Mouse (Mus musculus): ENCODE results near the gene Cdc42bpg. TPM values are rescaled to one million over a fixed set of nuclear protein-coding genes. Genes with fewer than 3 reads are reported as not detected.

Gene Cdc42bpg
- total and polyA plus RNA-seq, 3 experiments = 0.79 to 4.2 (median 2.3) TPM

DNA sequence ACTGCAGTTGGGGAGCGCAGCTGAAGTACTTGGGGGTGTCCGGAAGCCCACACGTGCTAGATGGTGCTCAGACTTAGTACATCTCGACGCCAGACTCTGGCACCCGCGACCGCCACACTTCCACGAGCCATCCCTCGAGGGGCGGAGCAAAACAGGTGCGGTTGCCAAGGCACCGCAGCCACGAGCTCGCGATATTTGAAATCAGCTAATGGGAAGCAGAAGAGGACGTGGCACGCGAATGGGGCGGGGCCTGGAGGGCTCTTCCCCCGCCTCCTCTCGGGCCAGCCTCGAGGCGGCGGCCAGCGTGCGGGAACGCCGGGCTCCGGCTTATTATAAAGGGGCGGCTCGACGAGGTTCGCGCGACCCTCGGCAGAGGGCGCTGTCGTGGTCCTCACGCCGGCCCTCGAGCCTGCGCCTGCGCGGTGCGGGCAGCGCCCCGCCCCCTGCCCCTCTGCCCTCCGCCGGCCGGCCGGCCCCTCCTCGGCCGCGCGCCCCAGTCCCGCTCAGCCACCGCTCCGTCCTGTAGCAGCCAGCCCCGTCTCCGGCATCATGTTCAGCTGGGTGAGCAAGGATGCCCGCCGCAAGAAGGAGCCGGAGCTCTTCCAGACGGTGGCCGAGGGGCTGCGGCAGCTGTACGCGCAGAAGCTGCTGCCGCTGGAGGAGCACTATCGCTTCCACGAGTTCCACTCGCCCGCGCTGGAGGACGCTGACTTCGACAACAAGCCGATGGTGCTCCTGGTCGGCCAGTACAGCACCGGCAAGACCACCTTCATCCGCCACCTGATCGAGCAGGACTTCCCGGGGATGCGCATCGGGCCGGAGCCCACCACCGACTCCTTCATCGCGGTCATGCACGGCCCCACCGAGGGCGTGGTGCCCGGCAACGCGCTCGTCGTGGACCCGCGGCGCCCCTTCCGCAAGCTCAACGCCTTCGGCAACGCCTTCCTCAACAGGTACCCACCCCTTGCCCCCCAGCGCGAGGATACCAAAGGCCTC is 29.5 kb upstream of the Cdc42bpg start, which contains the start of gene Ehd1:
TSS of gene Ehd1 (plus strand) at position 300 of the 996 bp plus-strand sequence.
- H3K4me1 ChIP-seq (ENCODE audit: control insufficient read depth in 1 of 2, insufficient read depth in 2 of 2) = peaks cover 14 to 47% of the 10 kb centered on the region in 2 experiments
- peak; percentile 98 for DNase-seq (ENCODE audit: extremely low read depth)
- no peak; the same call in 1 of the 2 replicates for TF ChIP-seq ETS1 (conservative IDR thresholded peaks at IDR 0.05; ENCODE audit: low read depth, low read length)
- TF ChIP-seq POLR2A (IDR thresholded peaks at IDR 0.05; ENCODE audit: low read depth, low read length) = peak; percentile 82
- TF ChIP-seq ZC3H11A (IDR thresholded peaks at IDR 0.05; ENCODE audit: low read depth, low read length) = no peak
- TF ChIP-seq USF1 (IDR thresholded peaks at IDR 0.05; ENCODE audit: low read depth, low read length) = no peak
- TF ChIP-seq CHD2 (IDR thresholded peaks at IDR 0.05; ENCODE audit: low read length) = peak; percentile 98
- TF ChIP-seq JUND (conservative IDR thresholded peaks at IDR 0.05; ENCODE audit: low read depth, low read length) = no peak
- no peak for TF ChIP-seq GABPA (IDR thresholded peaks at IDR 0.05; ENCODE audit: insufficient replicate concordance, low read depth, low read length)
- peak; percentile 60 for TF ChIP-seq HCFC1 (IDR thresholded peaks at IDR 0.05; ENCODE audit: low read depth, low read length)
- peak; percentile 86 for TF ChIP-seq ZMIZ1 (IDR thresholded peaks at IDR 0.05; ENCODE audit: low read depth, low read length)
- no peak for TF ChIP-seq E2F4 (IDR thresholded peaks at IDR 0.05; ENCODE audit: insufficient replicate concordance, low read depth, low read length)
- peak; percentile 78 for TF ChIP-seq SIN3A (IDR thresholded peaks at IDR 0.05; ENCODE audit: low read length)
- TF ChIP-seq RCOR1 (conservative IDR thresholded peaks at IDR 0.05; ENCODE audit: low read depth, low read length) = no peak
- TF ChIP-seq MAX (IDR thresholded peaks at IDR 0.05; ENCODE audit: low read length) = peak; percentile 95
- peak; percentile 72 for TF ChIP-seq IRF4 (IDR thresholded peaks at IDR 0.05; ENCODE audit: low read depth, low read length)
- no peak for TF ChIP-seq JUN (IDR thresholded peaks at IDR 0.05; ENCODE audit: insufficient read depth, low read depth, low read length)
- TF ChIP-seq MXI1 (IDR thresholded peaks at IDR 0.05; ENCODE audit: low read depth, low read length) = peak; percentile 95
- peak; percentile 74; the same call in 1 of the 2 replicates for TF ChIP-seq ELF1 (IDR thresholded peaks at IDR 0.05; ENCODE audit: low read depth, low read length)
- no peak for TF ChIP-seq PAX5 (IDR thresholded peaks at IDR 0.05; ENCODE audit: low read length)
- peak; percentile 45 for TF ChIP-seq RAD21 (IDR thresholded peaks at IDR 0.05; ENCODE audit: low read depth, low read length)
- TF ChIP-seq NELFE (IDR thresholded peaks at IDR 0.05; ENCODE audit: low read depth, low read length) = peak; percentile 79
- TF ChIP-seq POLR2AphosphoS2 (IDR thresholded peaks at IDR 0.05; ENCODE audit: low read depth, low read length) = peak; percentile 11; the same call in 1 of the 2 replicates
- TF ChIP-seq MAZ (IDR thresholded peaks at IDR 0.05; ENCODE audit: low read depth, low read length) = peak; percentile 83
- TF ChIP-seq USF2 (conservative IDR thresholded peaks at IDR 0.05; ENCODE audit: low read depth, low read length) = no peak; the same call in 1 of the 2 replicates
- 0 out of 2 replicates have a peak, but pooled peaks have one; percentile 52 for TF ChIP-seq KAT2A (IDR thresholded peaks at IDR 0.05; ENCODE audit: insufficient replicate concordance, low read length)
- TF ChIP-seq CHD1 (IDR thresholded peaks at IDR 0.05; ENCODE audit: low read depth, low read length) = peak; percentile 77
- peak; percentile 67 for TF ChIP-seq SMC3 (IDR thresholded peaks at IDR 0.05; ENCODE audit: low read depth, low read length)
- peak in 1 of 2 experiments; percentile 78; a peak in 2 of 4 replicates for TF ChIP-seq CTCF (conservative IDR thresholded peaks at IDR 0.05 in 1 of 2, IDR thresholded peaks at IDR 0.05 in 1 of 2; ENCODE audit: low read depth in 2 of 2, low read length in 2 of 2)
- TF ChIP-seq BHLHE40 (IDR thresholded peaks at IDR 0.05; ENCODE audit: low read depth, low read length) = peak; percentile 86
- peak; percentile 78 for TF ChIP-seq MEF2A (IDR thresholded peaks at IDR 0.05; ENCODE audit: borderline replicate concordance, low read depth, low read length)
- no peak for TF ChIP-seq ZNF384 (IDR thresholded peaks at IDR 0.05; ENCODE audit: low read depth, low read length)
- TF ChIP-seq UBTF (IDR thresholded peaks at IDR 0.05; ENCODE audit: low read depth, low read length) = peak; percentile 80
- no peak for TF ChIP-seq MAFK (IDR thresholded peaks at IDR 0.05; ENCODE audit: insufficient replicate concordance, low read length)
- no peak for TF ChIP-seq EP300 (IDR thresholded peaks at IDR 0.05; ENCODE audit: low read length)
- peak; percentile 88 for TF ChIP-seq TCF12 (IDR thresholded peaks at IDR 0.05; ENCODE audit: low read depth, low read length)
- TF ChIP-seq NRF1 (IDR thresholded peaks at IDR 0.05; ENCODE audit: low read depth, low read length) = peak; percentile 99
- peak; percentile 12; the same call in 1 of the 2 replicates for TF ChIP-seq TBP (conservative IDR thresholded peaks at IDR 0.05; ENCODE audit: low read depth, low read length)
- no peak for TF ChIP-seq ZKSCAN1 (IDR thresholded peaks at IDR 0.05; ENCODE audit: borderline replicate concordance, low read depth, low read length)

More for the DNA sequence above, 29.5 kb upstream of the Cdc42bpg start, which contains the start of gene Ehd1:
- H3K27ac ChIP-seq (ENCODE audit: insufficient read depth, low read depth) = peak within 1 kb of the TSS; percentile 99
- H3K79me2 ChIP-seq (replicated peaks; ENCODE audit: control insufficient read depth, extremely low read depth, insufficient read depth, poor library complexity, severe bottlenecking) = peaks cover 47% of the 10 kb centered on the region
- peak within 1 kb of the TSS; percentile 78 for H3K4me2 ChIP-seq (ENCODE audit: insufficient read depth, low read depth, poor library complexity, severe bottlenecking)
- dilution Hi-C loops (cut with MboI; ENCODE audit: extremely low pct_ligation_motif_present, extremely low pct_unique_long_range_greater_than_20kb, low sequenced_read_pairs) (no loop called here), in situ Hi-C loops (cut with MboI; ENCODE audit: low pct_ligation_motif_present, low pct_unique_long_range_greater_than_20kb, low sequenced_read_pairs) (no loop called here)
- no peaks in the 10 kb centered on the region for H3K27me3 ChIP-seq (replicated peaks)
- no peaks in the 10 kb centered on the region for H3K9me3 ChIP-seq (replicated peaks; ENCODE audit: low read length)
- H3K36me3 ChIP-seq (replicated peaks in 1 of 2; ENCODE audit: control insufficient read depth in 1 of 2, insufficient read depth in 1 of 2, low read length in 1 of 2) = peaks cover 32 to 35% of the 10 kb centered on the region in 2 experiments
- peak within 1 kb of the TSS; percentile 70 to 99 (median 99) for H3K4me3 ChIP-seq (replicated peaks in 1 of 3; ENCODE audit: low read depth in 2 of 3, low read length in 2 of 3, poor library complexity in 1 of 3)
- peak within 1 kb of the TSS; percentile 92 for H3K9ac ChIP-seq (ENCODE audit: insufficient read depth, low read depth)
